Mouse (Mus musculus): ENCODE data around the gene Mbd6.

Gene Mbd6

GRCm38 (mm10) chr10:127262548-127263398 lies 26.0 kb downstream of the Mbd6 start, which contains the start of gene Kif5a:
Gene Kif5a, minus strand, starts transcription at chr10:127263348.
- no peak for DNase-seq (ENCODE audit: low spot score)

DNA sequence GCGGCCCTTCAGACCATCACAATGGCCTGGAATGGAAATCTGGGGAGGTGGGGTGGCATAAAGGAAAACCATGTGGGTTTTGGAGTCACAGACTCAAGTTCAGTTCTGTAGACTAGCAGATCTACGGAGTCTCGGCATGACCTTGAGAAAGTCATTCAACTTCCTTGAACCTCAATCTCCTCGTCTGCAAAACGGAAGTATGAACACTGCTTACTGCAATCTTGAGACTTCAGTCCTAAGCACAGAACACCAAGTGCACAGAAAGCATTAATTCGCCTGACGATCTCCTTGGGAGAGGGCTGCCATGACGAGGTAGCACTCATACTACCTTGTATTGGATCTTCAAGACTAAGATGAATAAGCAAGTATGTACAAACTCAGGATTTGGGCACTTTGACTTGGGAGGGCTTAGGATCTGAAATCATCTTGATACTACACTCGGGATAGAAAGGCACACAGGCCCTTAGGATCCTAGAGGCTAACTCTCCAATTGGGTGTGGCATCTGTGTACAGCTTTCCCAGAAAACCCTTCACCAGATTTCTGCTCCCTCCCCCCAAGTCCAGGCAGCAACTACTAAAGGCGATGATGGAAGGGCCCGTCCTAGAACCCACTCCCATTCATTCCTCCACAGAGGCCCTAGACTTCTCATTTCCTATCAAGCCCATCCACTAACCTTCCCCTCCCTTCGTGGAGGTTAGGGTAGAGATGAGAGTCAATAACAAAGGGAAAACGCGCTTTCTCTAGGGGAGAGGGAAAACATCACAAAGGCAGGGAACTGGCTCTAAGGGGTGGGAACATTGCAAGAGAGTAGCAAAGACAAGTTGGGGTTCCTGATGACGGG lies 26.9 kb downstream of the Mbd6 start:
- DNase-seq (ENCODE audit: low spot score) = no peak

DNA sequence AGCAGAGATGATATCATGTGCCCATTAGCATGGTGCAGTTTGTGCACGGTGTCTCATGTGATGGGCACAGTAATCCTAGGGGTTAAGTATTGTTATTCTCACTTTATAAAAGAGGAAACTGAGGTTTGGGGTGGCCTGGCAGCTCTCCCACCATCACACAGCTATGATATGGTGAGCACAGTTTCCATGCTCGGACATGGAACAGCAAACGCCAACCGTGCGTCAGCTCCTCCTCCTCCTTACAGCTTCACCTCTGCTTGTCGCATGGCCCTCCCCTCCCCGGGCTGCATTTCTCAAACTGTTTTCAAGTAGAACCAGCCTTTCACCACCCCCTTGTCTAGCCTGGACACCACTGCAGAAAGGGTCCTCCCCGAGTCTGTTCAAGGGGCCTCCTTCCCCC lies 30.3 kb downstream of the Mbd6 start:
- DNase-seq (ENCODE audit: low spot score) = no peak

- DNase-seq (ENCODE audit: low spot score) = no peak
Observed at GRCm38 (mm10) chr10:127257790-127258189, 31.0 kb downstream of the Mbd6 start.

DNA sequence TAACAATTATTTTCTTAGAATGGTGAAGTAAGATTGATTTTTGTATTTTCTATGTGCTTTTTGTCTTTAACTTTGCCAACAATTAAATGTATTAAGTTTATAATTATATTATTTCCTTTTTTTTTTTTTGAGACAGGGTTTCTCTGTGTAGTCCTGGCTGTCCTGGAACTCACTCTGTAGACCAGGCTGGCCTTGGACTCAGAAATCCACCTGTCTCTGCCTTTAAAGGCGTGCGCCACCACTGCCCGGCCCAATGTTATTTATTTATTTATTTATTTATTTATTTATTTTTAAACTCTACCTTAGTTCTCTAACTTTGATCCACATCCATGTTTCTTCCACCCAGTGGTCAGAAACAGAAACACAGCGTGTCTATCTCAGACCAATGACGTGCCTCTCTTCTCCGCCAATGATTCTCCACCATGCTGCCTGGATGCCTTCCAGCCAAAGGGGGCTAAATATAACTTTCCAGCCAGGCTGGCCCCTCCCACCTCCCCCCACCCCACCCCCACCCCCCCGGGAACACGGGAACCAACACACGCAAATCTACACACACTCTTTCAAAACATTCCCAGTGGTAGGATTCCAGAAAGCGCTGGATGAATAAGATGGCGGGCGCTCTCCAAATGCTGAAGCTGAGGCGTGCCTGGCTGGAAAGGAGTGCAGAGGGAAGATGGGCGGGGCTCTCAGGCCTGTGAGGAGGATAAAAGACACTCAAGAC lies 33.0 kb downstream of the Mbd6 start:
- peak; percentile 68 for DNase-seq (ENCODE audit: low spot score)

GRCm38 (mm10) chr10:127250810-127251209 lies 38.0 kb downstream of the Mbd6 start:
- DNase-seq (ENCODE audit: low spot score) = no peak

DNA sequence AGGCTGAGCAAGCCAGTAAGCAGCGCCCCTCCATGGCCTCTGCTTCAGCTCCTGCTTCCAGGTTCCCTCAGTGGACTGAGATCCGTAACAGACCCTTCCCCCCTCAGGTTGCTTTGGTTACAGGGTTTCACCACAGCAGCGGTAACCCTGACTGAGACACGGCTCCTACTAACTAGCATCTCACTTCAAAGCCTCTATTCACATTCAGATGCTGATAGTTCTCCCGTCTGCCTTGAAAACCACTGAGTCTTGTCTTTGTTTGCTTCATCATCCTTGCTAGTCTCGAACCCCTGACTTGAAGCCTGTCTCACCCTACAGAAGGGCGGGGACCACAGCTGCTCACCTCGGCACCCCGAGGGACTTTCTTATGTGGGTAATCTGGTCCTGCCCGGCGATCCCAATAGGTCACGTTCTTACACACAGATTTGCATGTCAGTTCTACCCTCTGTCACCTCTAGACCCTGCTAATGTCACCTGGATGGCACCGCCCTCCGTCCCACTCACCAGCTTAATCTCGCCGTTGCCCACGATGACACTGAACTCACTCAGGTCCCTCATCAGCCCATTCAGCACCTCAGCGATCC lies 50.5 kb downstream of the Mbd6 start:
- DNase-seq (ENCODE audit: low spot score) = no peak

GRCm38 (mm10) chr10:127236541-127236940 lies 52.3 kb downstream of the Mbd6 start:
- DNase-seq (ENCODE audit: low spot score) = no peak

DNA sequence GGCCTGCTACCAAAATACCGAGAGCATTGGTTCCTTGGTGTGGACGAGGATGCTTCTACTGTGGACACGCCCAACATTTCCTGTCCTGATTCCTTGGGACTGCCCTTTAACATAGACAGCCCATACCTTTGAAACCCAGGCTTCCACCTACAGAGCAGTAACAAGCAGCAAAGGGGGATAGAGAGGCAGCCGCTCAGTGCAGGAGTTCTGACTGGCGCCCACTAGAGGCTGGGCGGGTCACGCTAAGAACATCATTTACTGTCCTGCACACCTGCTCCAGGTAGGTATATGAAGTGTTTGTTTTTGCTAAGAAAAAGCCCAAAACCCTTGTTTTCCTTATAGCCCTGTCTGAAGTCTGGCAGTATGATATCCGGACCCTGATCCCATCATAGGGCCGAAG lies 55.7 kb downstream of the Mbd6 start:
- DNase-seq (ENCODE audit: low spot score) = no peak

Measured in urinary bladder, postnatal 14 days (tissue).